Mouse (Mus musculus) ES-E14 (cell line): ENCODE measurements around the gene Oprl1.

Experiments used
- CHD2 ChIP-seq: IDR thresholded peaks from 2 replicates; pipeline ENCODE4 v1.6.1; 2014; ENCODE audit warnings: mild to moderate bottlenecking, low read depth, low read length, inconsistent platforms
- HCFC1 ChIP-seq: IDR thresholded peaks from 2 replicates; pipeline ENCODE4 v1.6.1; 2012; ENCODE audit warnings: low read length, inconsistent platforms, borderline replicate concordance; ENCODE audit not compliant: insufficient read depth
- MAFK ChIP-seq: IDR thresholded peaks from 2 replicates; pipeline ENCODE4 v1.6.1; 2014; ENCODE audit warnings: mild to moderate bottlenecking, low read depth, low read length, inconsistent platforms; ENCODE audit not compliant: insufficient read depth
- ZC3H11A ChIP-seq: IDR thresholded peaks from 2 replicates; pipeline ENCODE4 v1.6.1; 2012; ENCODE audit warnings: low read depth, mild to moderate bottlenecking, inconsistent platforms, low read length, borderline replicate concordance
- ZNF384 ChIP-seq: IDR thresholded peaks from 2 replicates; pipeline ENCODE4 v1.6.1; 2012; ENCODE audit warnings: low read depth, low read length, inconsistent platforms

DNA sequence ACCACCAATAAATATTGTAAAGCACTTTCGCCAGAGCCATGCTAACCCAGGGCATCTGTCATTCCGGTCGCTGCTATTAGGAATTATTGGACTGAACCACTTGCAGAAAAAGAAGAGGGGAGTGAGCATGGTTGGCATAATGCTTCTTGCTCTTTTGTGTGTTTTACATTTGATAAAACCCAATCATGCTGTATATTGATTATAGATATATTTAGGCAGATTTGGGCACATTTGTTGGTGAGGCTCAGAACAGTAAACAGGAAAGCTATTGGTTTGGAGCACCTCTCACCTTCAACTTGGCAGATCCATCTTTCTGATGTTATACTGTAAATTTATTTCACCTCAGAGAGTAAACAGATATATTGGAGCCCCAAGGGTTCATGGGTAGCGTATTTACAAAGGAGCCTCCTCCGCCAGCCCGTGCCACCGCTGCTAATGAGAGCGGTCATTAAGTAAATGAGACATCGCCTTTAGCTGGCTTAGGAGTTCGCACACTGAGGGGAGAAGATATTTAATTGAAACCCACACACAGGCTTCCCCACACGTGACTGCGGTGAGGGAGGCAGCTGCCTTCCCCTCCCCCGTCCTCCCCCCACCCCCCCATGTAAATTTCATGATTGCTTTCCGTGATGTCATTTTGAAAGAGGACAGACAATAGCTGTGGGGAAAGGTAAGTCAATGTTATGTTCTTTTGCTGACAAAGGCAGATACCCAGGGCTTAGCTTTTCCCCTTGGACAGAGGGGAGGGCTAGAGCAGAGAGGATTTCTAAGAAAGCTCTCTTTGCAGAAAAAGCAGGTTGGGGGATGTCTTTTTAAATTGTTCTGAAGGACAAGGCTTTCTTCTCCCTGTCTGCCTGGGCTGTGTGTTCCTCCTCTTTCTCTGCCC, 52.1 kb downstream of the Oprl1 start:
- TF ChIP-seq MAFK = no peak
- no peak for TF ChIP-seq HCFC1
- TF ChIP-seq ZNF384 = no peak
- no peak for TF ChIP-seq CHD2
- no peak for TF ChIP-seq ZC3H11A
